Mouse (Mus musculus) brain, adult 10 weeks (tissue): ENCODE measurements around the gene Rrp8. TPM values are rescaled to one million over a fixed set of nuclear protein-coding genes. Genes with fewer than 3 reads are reported as not detected.

Experiments
- polyA plus RNA-seq: library from polyadenylated mRNA; stranded (reverse); fragments of 350-450 nt; fragmentation: Illumina TruSeq; extraction: RNeasy Lipid Tissue Mini Kit (QIAGEN cat#74804); gene quantifications from one replicate; pipeline ENCODE4 v1.2.3, GENCODE M21; 2015; ENCODE audit warnings: low read depth, low replicate concordance

Gene Rrp8
- 11.0 TPM for polyA plus RNA-seq

DNA sequence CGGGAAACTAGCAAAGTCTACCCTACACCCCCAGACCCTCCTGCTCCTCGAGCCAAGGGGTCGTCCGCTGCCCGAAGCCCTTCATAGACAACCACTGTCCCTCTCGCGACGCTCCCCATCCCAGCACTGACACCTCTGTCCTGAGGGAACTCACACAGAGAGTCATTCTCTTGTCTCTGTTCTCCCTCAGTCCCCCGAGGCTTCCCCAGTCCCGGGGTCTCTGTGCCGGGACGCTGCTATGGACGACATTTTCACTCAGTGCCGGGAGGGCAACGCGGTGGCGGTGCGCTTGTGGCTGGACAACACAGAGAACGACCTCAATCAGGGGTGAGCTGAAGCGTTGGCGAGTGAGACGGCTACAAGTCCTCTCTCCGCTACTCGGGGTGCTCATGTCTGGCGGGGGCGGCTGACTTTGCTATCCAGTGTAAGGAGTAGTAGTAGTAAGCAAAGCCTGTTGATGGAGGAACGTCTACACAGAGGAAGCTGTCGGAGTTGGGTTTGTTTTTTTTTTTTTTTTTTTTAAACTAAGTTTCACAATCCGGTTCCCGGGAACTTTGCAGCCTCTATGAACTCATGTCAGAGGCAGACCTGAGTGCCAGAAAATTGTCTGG lies at the start of gene Rrp8:
Gene Rrp8 (minus strand): TSS at position 475 of the 611 bp plus-strand sequence.

DNA sequence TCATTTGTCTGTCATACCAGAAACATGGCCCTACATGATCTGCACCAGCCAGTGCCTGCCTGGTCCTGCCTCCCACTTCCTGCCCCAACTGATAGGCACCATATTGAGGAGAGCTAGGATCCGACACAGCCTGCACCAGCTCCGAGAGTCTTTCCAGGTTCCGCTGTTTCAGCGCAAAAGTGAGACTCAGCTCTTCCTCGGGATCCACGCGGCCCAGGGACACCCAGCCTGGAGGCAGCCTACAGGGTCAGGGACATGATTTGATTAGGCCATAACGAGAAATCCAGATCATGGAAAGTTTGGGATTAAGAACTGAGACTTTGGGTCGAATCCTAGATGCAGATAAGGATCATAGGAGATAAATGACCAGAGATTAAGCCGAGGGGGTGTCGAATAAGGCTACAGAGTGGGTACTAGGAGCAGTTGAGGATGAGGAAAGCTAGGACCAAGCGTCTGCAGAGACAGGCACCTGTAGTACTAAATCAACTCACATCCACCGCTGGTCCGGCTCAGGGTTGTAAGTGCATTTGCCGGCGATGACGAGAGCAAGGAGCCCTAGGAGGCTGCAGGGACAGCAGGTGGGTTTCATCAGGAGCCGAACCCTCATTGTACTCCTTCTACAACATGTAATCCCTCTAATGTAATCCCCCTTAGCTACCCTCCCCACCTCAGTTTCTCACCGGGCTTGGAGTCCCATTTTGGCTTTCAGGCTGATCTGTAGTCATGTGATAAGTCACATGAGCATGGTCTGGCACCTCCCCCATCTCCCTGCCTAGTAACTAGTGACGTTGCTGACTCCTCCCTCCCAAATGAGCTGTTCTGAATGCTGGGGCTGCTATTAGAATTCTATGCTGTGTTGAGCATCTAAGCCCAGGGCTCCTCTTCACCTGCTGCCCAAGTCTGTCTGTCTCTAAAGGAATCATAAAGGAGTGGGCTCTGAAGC lies 14.6 kb upstream of the Rrp8 start, which contains the start of gene Tpp1:
Gene Tpp1 (minus strand): TSS at position 745 of the 943 bp plus-strand sequence.

GRCm38 (mm10) chr7:105743926-105744590 lies 6.9 kb upstream of the Rrp8 start, which contains the start of gene Taf10:
Taf10 (minus strand) TSS chr7:105744361.

DNA sequence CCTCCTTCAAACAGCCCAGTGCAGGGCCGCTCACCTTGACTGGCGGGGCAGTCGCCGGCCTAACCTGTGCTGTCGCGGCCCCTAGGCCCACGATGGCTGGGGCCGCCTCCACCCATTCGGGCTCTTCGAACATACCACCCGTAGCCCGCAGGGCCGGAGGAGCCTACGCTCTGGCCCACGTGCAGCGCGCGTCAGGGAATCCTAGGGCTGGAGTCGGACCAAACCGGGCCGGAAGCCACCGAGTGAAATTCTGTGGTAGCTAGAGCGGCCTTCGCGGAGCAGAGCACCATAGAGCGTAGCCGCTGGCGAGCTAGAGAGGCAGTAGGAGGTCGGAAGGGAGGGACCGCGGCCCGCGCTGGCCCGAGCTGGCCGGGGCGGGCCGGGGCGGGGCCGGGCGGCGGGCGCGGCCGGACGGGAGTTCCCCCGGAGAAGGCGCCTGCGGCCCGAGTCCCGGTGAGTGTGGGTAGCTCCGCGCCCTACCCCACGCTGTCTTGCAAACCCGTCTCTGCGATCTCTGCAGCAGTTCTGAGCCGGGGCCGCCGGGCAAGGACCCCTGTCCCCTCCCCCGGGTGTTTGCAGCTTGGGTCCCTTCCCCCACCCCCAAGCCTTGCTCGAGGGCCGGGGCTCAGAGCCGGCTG lies 802 bp downstream of the Rrp8 start, which contains the start of gene Ilk:
Gene Ilk (plus strand): TSS at position 329 of the 638 bp plus-strand sequence.

Other genes with a start within 250 kb of the Rrp8 start
- 102 TPM for gene Smpd1, start 183.0 kb downstream of the Rrp8 start, polyA plus RNA-seq
- gene Apbb1, start 155.7 kb downstream of the Rrp8 start, polyA plus RNA-seq: 448 TPM
- 1.3 TPM for gene Hpx, start 137.2 kb downstream of the Rrp8 start, polyA plus RNA-seq
- gene Trim3, start 103.8 kb downstream of the Rrp8 start, polyA plus RNA-seq: 125 TPM
- gene Timm10b, start 97.3 kb downstream of the Rrp8 start, polyA plus RNA-seq: 103 TPM
- gene Arfip2, start 97.0 kb downstream of the Rrp8 start, polyA plus RNA-seq: 102 TPM
- 9.4 TPM for gene Gm45799, start 96.8 kb downstream of the Rrp8 start, polyA plus RNA-seq
- 2.7 TPM for gene Dnhd1, start 86.6 kb downstream of the Rrp8 start, polyA plus RNA-seq
- 125 TPM for gene Ilk, start 793 bp downstream of the Rrp8 start, polyA plus RNA-seq
- gene Taf10, start 7.0 kb upstream of the Rrp8 start, polyA plus RNA-seq: 115 TPM
- 68.0 TPM for gene Tpp1, start 14.8 kb upstream of the Rrp8 start, polyA plus RNA-seq
- 3.7 TPM for gene Dchs1, start 50.3 kb upstream of the Rrp8 start, polyA plus RNA-seq
- gene Mrpl17, start 73.7 kb upstream of the Rrp8 start, polyA plus RNA-seq: 126 TPM
- 2.2 TPM for gene Gm4070, start 216.6 kb upstream of the Rrp8 start, polyA plus RNA-seq